Mouse (Mus musculus): ENCODE results near the gene Ptchd1. TPM values are rescaled to one million over a fixed set of nuclear protein-coding genes. Genes with fewer than 3 reads are reported as not detected.

Gene Ptchd1
- polyA plus RNA-seq (2014; fragmentation: Nextera tagmentation; extraction: Ambion mirVana), result 5.5 and 6.7 TPM in 2 replicates

- Histone ChIP-seq H3K9ac (replicated peaks; ENCODE audit: low read depth, low read length) (0 out of 2 replicates have a peak within 1 kb of the TSS, but pooled peaks have one; percentile 14), H3K27ac (ENCODE audit: low read length) (no peak within 1 kb of the TSS), H3K27me3 (ENCODE audit: control insufficient read depth, insufficient read depth, low read length) (no peaks in the 10 kb centered on the region), H3K4me3 (ENCODE audit: low read depth, low read length) (peak within 1 kb of the TSS; percentile 45), H3K4me1 (ENCODE audit: control insufficient read depth, insufficient read depth, low read length) (no peaks in the 10 kb centered on the region), H3K4me2 (replicated peaks; ENCODE audit: low read depth, low read length) (peak within 1 kb of the TSS; percentile 71), H3K36me3 (ENCODE audit: control insufficient read depth, insufficient read depth, low read length) (no peaks in the 10 kb centered on the region), H3K9me3 (ENCODE audit: control insufficient read depth, low read depth, low read length) (no peaks in the 10 kb centered on the region)
- WGBS, result 22% methylated on average over 31 of the region's 34 CpGs
- peak; percentile 76 for ATAC-seq (ENCODE audit: insufficient number of reproducible peaks, insufficient read depth, low FRiP score, low read depth)
These were observed at the start of gene Ptchd1 for GRCm38 (mm10) chrX:155623701-155624281. Ptchd1 (minus strand) TSS chrX:155623814.

GRCm38 (mm10) chrX:155657971-155658370 lies 34.4 kb upstream of the Ptchd1 start:
- H3K4me2 ChIP-seq (replicated peaks; ENCODE audit: low read depth, low read length), result no peak overlapping the region
- no peak overlapping the region for H3K27ac ChIP-seq (ENCODE audit: low read length)
- no peak overlapping the region for H3K9ac ChIP-seq (replicated peaks; ENCODE audit: low read depth, low read length)
- no peaks in the 10 kb centered on the region for H3K4me1 ChIP-seq (ENCODE audit: control insufficient read depth, insufficient read depth, low read length)
- no peaks in the 10 kb centered on the region for H3K36me3 ChIP-seq (ENCODE audit: control insufficient read depth, insufficient read depth, low read length)
- 80% methylated on average over 1 of the region's 1 CpGs for WGBS
- no peaks in the 10 kb centered on the region for H3K9me3 ChIP-seq (ENCODE audit: control insufficient read depth, low read depth, low read length)
- H3K4me3 ChIP-seq (ENCODE audit: low read depth, low read length), result no peak overlapping the region
- ATAC-seq (ENCODE audit: insufficient number of reproducible peaks, insufficient read depth, low FRiP score, low read depth), result no peak
- H3K27me3 ChIP-seq (ENCODE audit: control insufficient read depth, insufficient read depth, low read length), result no peaks in the 10 kb centered on the region

DNA sequence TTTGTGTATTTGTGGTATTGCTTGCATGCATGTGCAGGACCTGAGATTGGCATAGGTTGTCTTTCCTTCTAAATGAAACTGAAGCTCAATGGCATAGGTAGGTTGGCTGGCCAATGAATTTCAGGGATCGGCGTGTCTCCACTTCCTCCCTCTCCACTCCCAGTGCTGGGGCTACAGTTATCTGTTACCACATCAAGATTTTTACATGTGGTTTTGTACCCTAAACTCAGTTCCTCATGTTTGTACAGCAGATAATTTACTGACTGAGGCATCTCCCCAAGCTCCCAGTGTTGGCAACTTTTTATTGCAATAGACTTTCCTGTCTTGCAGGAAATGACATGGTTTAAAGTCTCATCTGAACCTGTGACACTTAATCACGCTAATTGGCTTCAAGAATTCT lies 22.4 kb upstream of the Ptchd1 start:
- Histone ChIP-seq H3K36me3 (ENCODE audit: control insufficient read depth, insufficient read depth, low read length) (no peaks in the 10 kb centered on the region), H3K4me2 (replicated peaks; ENCODE audit: low read depth, low read length) (no peak overlapping the region), H3K27ac (ENCODE audit: low read length) (no peak overlapping the region), H3K4me1 (ENCODE audit: control insufficient read depth, insufficient read depth, low read length) (no peaks in the 10 kb centered on the region), H3K9ac (replicated peaks; ENCODE audit: low read depth, low read length) (no peak overlapping the region), H3K27me3 (ENCODE audit: control insufficient read depth, insufficient read depth, low read length) (no peaks in the 10 kb centered on the region), H3K4me3 (ENCODE audit: low read depth, low read length) (no peak overlapping the region), H3K9me3 (ENCODE audit: control insufficient read depth, low read depth, low read length) (no peaks in the 10 kb centered on the region)
- 84% methylated on average over 3 of the region's 3 CpGs for WGBS
- no peak for ATAC-seq (ENCODE audit: insufficient number of reproducible peaks, insufficient read depth, low FRiP score, low read depth)

GRCm38 (mm10) chrX:155643975-155644374 lies 20.4 kb upstream of the Ptchd1 start:
- Histone ChIP-seq H3K4me3 (ENCODE audit: low read depth, low read length) (no peak overlapping the region), H3K4me1 (ENCODE audit: control insufficient read depth, insufficient read depth, low read length) (no peaks in the 10 kb centered on the region), H3K27me3 (ENCODE audit: control insufficient read depth, insufficient read depth, low read length) (no peaks in the 10 kb centered on the region), H3K36me3 (ENCODE audit: control insufficient read depth, insufficient read depth, low read length) (no peaks in the 10 kb centered on the region), H3K9ac (replicated peaks; ENCODE audit: low read depth, low read length) (no peak overlapping the region), H3K9me3 (ENCODE audit: control insufficient read depth, low read depth, low read length) (no peaks in the 10 kb centered on the region), H3K27ac (ENCODE audit: low read length) (no peak overlapping the region), H3K4me2 (replicated peaks; ENCODE audit: low read depth, low read length) (no peak overlapping the region)
- WGBS, result 13% methylated on average over 1 of the region's 1 CpGs
- no peak for ATAC-seq (ENCODE audit: insufficient number of reproducible peaks, insufficient read depth, low FRiP score, low read depth)

DNA sequence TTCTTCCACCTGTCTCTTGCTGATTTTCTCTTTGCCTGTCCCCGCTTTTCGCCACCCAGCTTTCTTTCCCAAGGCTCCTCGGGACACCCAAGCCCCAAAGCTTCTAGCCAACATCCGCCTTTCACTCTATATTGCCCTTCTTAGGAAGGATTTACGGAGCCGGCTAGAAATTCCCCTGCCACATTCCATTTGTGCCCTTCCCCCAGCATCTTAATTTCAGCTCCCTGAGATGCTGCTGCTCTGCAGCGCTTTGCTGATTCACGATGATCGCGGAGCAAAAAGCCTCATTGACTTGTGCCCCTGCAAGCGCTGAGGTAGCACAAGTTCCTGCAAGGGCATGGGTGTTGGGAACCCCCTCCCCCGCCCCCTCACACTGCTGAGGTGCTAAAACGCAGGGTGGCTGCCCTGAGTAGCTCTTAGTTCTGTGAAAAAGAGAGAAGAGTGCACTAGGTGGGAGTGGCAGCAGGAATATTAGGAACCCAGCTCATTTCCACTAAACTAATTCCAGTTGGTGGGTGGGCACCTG lies 2.1 kb upstream of the Ptchd1 start:
- Histone ChIP-seq H3K9ac (replicated peaks; ENCODE audit: low read depth, low read length) (no peak overlapping the region), H3K4me1 (ENCODE audit: control insufficient read depth, insufficient read depth, low read length) (no peaks in the 10 kb centered on the region), H3K4me3 (ENCODE audit: low read depth, low read length) (no peak overlapping the region; the same call in 1 of the 2 replicates), H3K36me3 (ENCODE audit: control insufficient read depth, insufficient read depth, low read length) (no peaks in the 10 kb centered on the region), H3K4me2 (replicated peaks; ENCODE audit: low read depth, low read length) (0 out of 2 replicates have a peak overlapping the region, but pooled peaks have one; percentile 2), H3K9me3 (ENCODE audit: control insufficient read depth, low read depth, low read length) (no peaks in the 10 kb centered on the region), H3K27me3 (ENCODE audit: control insufficient read depth, insufficient read depth, low read length) (no peaks in the 10 kb centered on the region), H3K27ac (ENCODE audit: low read length) (no peak overlapping the region)
- 9% methylated on average over 13 of the region's 13 CpGs for WGBS
- no peak for ATAC-seq (ENCODE audit: insufficient number of reproducible peaks, insufficient read depth, low FRiP score, low read depth)

GRCm38 (mm10) chrX:155624895-155625294 lies 1.3 kb upstream of the Ptchd1 start:
- no peak for ATAC-seq (ENCODE audit: insufficient number of reproducible peaks, insufficient read depth, low FRiP score, low read depth)
- no peak overlapping the region for H3K9ac ChIP-seq (replicated peaks; ENCODE audit: low read depth, low read length)
- no peaks in the 10 kb centered on the region for H3K27me3 ChIP-seq (ENCODE audit: control insufficient read depth, insufficient read depth, low read length)
- peak overlapping the region; percentile 45 for H3K4me3 ChIP-seq (ENCODE audit: low read depth, low read length)
- peak overlapping the region; percentile 71 for H3K4me2 ChIP-seq (replicated peaks; ENCODE audit: low read depth, low read length)
- no peak overlapping the region for H3K27ac ChIP-seq (ENCODE audit: low read length)
- H3K36me3 ChIP-seq (ENCODE audit: control insufficient read depth, insufficient read depth, low read length), result no peaks in the 10 kb centered on the region
- no peaks in the 10 kb centered on the region for H3K4me1 ChIP-seq (ENCODE audit: control insufficient read depth, insufficient read depth, low read length)
- no peaks in the 10 kb centered on the region for H3K9me3 ChIP-seq (ENCODE audit: control insufficient read depth, low read depth, low read length)
- WGBS, result 23% methylated on average over 15 of the region's 15 CpGs

DNA sequence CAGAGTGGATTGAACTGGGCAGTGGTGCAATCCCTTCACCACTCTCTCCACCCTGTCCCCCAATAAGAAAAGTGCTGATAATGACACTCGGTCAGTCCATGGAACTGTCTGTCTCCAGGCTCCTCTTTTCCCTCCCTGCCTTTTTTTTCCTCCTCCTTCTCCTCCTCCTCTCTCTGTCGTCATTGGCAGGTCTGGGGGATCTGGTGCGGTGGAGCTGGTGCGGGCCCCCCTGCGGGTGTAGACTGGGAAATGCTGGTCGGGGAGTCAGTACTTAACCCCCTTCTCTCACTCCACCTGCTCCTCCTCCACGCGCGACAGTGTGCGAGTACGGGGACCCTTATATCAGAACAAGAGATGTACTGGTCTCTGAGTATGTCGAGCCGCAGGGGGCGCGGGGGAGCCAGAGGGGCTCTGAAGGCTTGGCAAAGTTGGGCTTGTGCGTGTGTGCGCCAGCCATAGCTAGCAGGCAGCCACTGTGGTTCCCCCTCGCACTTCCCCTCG lies 777 bp upstream of the Ptchd1 start, which contains the start of gene Gm15155:
Gene Gm15155 (plus strand): TSS at position 401 of the 501 bp plus-strand sequence.
- no peaks in the 10 kb centered on the region for H3K9me3 ChIP-seq (ENCODE audit: control insufficient read depth, low read depth, low read length)
- WGBS, result 16% methylated on average over 19 of the region's 19 CpGs
- 0 out of 2 replicates have a peak within 1 kb of the TSS, but pooled peaks have one; percentile 10 for H3K9ac ChIP-seq (replicated peaks; ENCODE audit: low read depth, low read length)
- H3K4me2 ChIP-seq (replicated peaks; ENCODE audit: low read depth, low read length), result peak within 1 kb of the TSS; percentile 71
- no peaks in the 10 kb centered on the region for H3K36me3 ChIP-seq (ENCODE audit: control insufficient read depth, insufficient read depth, low read length)
- H3K4me1 ChIP-seq (ENCODE audit: control insufficient read depth, insufficient read depth, low read length), result no peaks in the 10 kb centered on the region
- no peaks in the 10 kb centered on the region for H3K27me3 ChIP-seq (ENCODE audit: control insufficient read depth, insufficient read depth, low read length)
- ATAC-seq (ENCODE audit: insufficient number of reproducible peaks, insufficient read depth, low FRiP score, low read depth), result peak; percentile 44; the same call in 1 of the 2 replicates
- H3K27ac ChIP-seq (ENCODE audit: low read length), result no peak within 1 kb of the TSS
- H3K4me3 ChIP-seq (ENCODE audit: low read depth, low read length), result peak within 1 kb of the TSS; percentile 45

DNA sequence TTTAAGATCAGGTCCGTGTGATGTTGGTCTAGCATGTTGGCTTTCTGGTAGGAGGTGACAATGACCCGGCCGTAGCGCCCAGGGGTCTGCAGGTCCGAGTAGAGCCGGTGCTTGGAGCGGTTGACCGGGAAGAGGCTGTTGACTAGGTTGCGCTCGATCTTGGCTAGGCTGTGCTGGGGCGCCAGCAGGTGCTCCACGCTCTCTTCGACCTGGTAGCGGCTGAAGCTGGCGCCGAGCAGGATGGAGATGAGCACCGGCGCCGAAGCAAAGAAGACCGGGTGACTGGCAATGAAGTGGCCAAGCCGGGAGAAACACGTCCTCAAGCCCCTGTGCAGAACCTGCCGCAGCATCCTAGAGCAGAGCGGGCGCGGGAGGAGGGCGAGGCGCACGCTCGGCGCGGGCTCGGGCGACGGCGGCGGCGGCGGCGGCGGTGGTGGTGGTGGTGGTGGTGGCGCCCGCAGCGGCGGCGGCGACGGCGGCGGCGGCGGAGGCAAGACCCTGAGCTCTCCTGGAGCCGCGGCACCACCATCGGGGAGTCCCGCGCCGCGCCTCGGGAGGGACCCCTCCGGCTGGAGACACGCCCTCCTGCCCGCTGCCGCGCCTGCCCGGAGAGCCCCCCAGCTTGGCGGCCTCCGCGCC lies 534 bp downstream of the Ptchd1 start:
- Histone ChIP-seq H3K9ac (replicated peaks; ENCODE audit: low read depth, low read length) (0 out of 2 replicates have a peak overlapping the region, but pooled peaks have one; percentile 14), H3K27me3 (ENCODE audit: control insufficient read depth, insufficient read depth, low read length) (no peaks in the 10 kb centered on the region), H3K4me1 (ENCODE audit: control insufficient read depth, insufficient read depth, low read length) (no peaks in the 10 kb centered on the region), H3K36me3 (ENCODE audit: control insufficient read depth, insufficient read depth, low read length) (no peaks in the 10 kb centered on the region), H3K9me3 (ENCODE audit: control insufficient read depth, low read depth, low read length) (no peaks in the 10 kb centered on the region), H3K27ac (ENCODE audit: low read length) (no peak overlapping the region), H3K4me3 (ENCODE audit: low read depth, low read length) (peak overlapping the region; percentile 45), H3K4me2 (replicated peaks; ENCODE audit: low read depth, low read length) (peak overlapping the region; percentile 71)
- WGBS, result 22% methylated on average over 34 of the region's 69 CpGs
- ATAC-seq (ENCODE audit: insufficient number of reproducible peaks, insufficient read depth, low FRiP score, low read depth), result 0 out of 2 replicates have a peak, but pooled peaks have one; percentile 16

Data from stomach, embryonic 14.5 days (tissue).